Mouse (Mus musculus): ENCODE measurements at regions not wholly inside any gene's neighbourhood (a gene's known extent, or its start where the extent isn't known, plus 50 kb on each side); places are given as distances from the start of the nearest gene placed in this dataset.

DNA sequence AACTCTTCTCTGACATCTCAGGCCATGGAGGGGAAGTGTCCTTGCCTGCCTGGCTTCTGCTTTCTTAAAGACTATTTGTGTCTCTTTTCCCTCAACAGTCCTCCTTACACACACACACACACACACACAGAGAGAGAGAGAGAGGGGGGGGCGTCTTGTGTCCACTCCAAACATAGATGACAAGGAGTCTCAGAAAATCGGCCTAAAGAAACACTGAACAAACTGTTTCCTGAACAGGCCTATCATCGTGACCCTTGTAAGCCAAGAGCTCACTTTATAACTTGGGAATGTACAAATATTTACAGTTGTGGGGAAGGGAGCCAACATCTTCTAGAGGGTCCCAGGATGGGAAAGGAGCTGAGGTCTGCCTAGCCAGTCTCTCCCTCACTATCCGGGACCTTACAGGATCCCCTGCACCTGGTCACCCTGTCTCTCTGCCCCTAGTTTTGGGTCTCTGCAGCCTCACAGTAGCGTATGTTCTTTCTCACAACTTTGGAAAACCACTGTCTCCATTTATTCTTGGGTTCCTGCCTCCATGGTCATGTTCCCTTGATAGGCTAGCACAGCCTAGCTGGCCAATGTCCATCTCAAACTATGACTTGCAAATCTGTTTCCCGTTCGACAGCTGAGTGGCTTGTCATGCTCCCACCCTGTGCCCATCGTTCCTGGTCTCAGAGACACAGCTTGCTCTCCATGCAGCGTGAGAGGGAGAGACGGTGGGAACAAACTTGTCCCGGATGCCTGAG is 204.9 kb upstream of the Tle3 start:
- Histone ChIP-seq H3K4me3 (no peak overlapping the region), H3K27ac (no peak overlapping the region), H3K4me1 (peaks cover 50% of the 10 kb centered on the region), H3K36me3 (no peaks in the 10 kb centered on the region), H3K27me3 (ENCODE audit: low read depth, poor library complexity, severe bottlenecking) (peaks cover 43% of the 10 kb centered on the region), H3K9me3 (replicated peaks) (no peaks in the 10 kb centered on the region)
- 80% methylated on average over 11 of the region's 11 CpGs for WGBS
- DNase-seq (ENCODE audit: low spot score), result no peak

DNA sequence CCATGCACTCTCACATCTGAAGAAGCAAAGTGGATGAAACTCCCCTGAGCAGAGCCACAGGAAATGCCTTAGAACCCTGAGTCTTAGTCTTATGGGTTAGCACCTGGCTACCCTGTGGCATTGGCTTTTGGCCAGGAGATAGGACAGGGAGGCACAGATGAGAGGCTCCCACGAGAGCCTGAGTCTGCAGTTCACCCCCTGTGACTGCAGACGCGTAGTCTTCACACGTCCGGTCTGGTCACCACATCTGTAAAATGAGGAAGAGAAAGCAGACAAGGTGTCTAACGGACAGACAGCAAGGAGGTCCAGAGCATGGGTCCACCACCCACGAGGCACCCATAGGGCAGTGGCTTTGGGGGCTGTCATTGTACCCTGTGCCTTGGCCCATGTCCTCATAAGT is 203.2 kb upstream of the Tle3 start:
- H3K4me3 ChIP-seq, result no peak overlapping the region
- no peaks in the 10 kb centered on the region for H3K36me3 ChIP-seq
- peaks cover 34% of the 10 kb centered on the region for H3K4me1 ChIP-seq
- H3K27ac ChIP-seq, result no peak overlapping the region
- no peak for DNase-seq (ENCODE audit: low spot score)
- peaks cover 36% of the 10 kb centered on the region for H3K27me3 ChIP-seq (ENCODE audit: low read depth, poor library complexity, severe bottlenecking)
- 86% methylated on average over 7 of the region's 7 CpGs for WGBS
- no peaks in the 10 kb centered on the region for H3K9me3 ChIP-seq (replicated peaks)

DNA sequence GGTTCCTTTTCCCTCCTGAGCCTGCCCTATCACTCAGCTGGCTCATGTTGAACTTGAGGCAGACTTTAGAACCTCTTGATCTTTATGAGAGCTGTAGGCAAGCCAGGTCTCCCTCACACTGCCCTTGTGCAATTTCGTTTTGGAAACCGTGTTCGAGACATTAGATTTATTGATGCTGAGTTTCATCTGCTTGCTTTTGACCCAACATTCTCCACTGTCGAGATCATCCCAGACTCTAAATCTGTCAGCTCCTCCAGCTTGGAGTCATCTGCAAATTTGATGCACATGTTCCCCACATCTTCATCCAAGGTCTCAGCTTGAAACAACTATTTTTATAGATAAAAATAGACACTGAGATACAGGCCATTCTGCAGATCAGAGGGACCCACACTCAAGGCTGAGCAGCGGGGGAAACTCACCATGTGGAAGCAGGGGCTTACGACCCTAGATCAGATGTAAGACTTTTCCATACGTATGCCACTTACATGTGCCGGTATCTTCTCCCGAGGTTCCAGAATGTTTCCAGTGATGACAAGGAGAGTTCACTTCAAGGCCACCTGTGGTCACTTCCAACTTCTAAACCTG is 202.6 kb upstream of the Tle3 start:
- 75% methylated on average over 9 of the region's 9 CpGs for WGBS
- Histone ChIP-seq H3K9me3 (replicated peaks) (no peaks in the 10 kb centered on the region), H3K4me3 (no peak overlapping the region), H3K27me3 (ENCODE audit: low read depth, poor library complexity, severe bottlenecking) (peaks cover 39% of the 10 kb centered on the region), H3K27ac (no peak overlapping the region), H3K4me1 (peaks cover 27% of the 10 kb centered on the region), H3K36me3 (no peaks in the 10 kb centered on the region)
- no peak for DNase-seq (ENCODE audit: low spot score)

DNA sequence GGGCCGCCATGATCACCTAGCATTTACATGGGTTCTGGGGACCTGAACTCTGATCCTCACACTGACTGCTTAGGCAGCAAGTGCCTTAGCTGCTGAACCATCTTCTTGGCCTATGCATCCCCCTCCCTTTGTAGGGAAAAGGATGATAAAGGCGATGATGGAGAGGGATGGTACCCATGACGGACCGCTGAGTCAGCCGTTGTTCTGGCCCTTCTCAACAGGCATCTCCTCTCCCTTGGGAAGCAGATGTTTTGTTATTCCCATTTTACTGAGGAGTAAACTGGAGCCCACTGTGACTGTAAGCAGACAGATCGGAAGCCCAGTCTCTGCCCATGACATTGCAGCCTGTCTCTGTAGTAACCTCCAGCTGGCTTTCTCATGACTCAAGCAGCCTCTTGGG is 201.2 kb upstream of the Tle3 start:
- peaks cover 27% of the 10 kb centered on the region for H3K27me3 ChIP-seq (ENCODE audit: low read depth, poor library complexity, severe bottlenecking)
- H3K9me3 ChIP-seq (replicated peaks), result no peaks in the 10 kb centered on the region
- H3K27ac ChIP-seq, result no peak overlapping the region
- WGBS, result 97% methylated on average over 6 of the region's 6 CpGs
- H3K36me3 ChIP-seq, result no peaks in the 10 kb centered on the region
- no peak for DNase-seq (ENCODE audit: low spot score)
- H3K4me3 ChIP-seq, result no peak overlapping the region
- H3K4me1 ChIP-seq, result peaks cover 20% of the 10 kb centered on the region

DNA sequence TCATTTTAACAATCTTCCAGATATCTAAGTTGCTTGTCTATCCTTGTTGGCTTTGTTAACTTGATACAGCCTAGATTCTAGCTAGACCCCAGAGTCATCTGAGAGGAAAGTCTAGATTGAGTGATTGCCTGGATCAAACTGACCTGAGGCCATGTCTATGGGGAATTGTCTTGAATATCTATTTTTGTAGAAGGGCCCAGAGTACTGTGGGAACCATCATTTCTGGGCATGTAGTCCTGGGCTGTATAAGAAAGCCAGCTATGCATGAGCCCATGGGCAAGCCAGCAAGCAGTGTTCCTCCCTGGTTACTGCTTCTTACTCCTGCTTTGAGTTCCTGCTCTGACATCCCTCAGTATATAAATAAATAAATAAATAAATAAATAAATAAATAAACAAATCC is 199.7 kb upstream of the Tle3 start:
- DNase-seq (ENCODE audit: low spot score), result no peak
- no peaks in the 10 kb centered on the region for H3K9me3 ChIP-seq (replicated peaks)
- H3K36me3 ChIP-seq, result no peaks in the 10 kb centered on the region
- no peak overlapping the region for H3K4me3 ChIP-seq
- peaks cover 19% of the 10 kb centered on the region for H3K4me1 ChIP-seq
- no peak overlapping the region for H3K27ac ChIP-seq
- peaks cover 25% of the 10 kb centered on the region for H3K27me3 ChIP-seq (ENCODE audit: low read depth, poor library complexity, severe bottlenecking)

DNA sequence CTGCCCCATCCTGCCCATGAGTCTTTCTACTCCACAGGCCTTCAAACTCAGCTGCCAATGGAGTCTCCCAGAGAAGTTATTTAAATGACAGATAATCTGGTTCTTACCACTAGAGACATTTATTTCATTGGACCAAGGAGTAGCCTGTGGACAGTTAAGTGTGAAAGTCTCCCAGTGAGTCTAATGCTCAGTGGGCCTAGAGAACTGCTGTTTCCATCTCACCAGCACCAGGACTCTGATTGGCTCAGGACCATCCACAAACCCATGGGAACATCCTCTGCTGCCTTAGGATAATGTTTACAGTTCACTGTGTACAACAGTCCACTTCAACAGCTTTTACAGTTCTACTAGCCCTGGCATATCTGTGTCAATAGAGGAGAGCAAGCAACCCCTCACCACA is 198.6 kb upstream of the Tle3 start:
- Histone ChIP-seq H3K27me3 (ENCODE audit: low read depth, poor library complexity, severe bottlenecking) (peaks cover 21% of the 10 kb centered on the region), H3K4me1 (peaks cover 8% of the 10 kb centered on the region), H3K36me3 (no peaks in the 10 kb centered on the region), H3K4me3 (no peak overlapping the region), H3K9me3 (replicated peaks) (no peaks in the 10 kb centered on the region), H3K27ac (no peak overlapping the region)
- DNase-seq (ENCODE audit: low spot score), result no peak

DNA sequence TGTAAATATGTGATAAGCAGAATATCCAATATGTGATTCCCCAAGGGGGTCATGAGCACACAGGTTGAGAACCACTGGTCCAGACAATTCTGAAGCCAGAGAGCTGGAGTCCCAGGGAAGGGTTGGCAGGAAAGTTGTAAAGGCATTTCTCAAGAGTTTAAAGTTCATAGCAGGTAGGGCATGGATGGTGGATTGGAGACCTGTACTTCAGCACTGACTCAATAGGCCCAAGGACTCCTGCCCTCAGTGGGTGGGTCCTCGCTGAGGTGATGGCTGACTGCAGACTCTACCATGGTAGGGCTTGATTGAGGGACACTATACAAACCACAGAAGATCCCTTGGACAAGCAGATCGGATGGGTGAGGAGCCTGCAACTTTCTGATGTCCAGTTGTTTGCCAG is 196.8 kb upstream of the Tle3 start:
- H3K9me3 ChIP-seq (replicated peaks), result no peaks in the 10 kb centered on the region
- 96% methylated on average over 2 of the region's 2 CpGs for WGBS

DNA sequence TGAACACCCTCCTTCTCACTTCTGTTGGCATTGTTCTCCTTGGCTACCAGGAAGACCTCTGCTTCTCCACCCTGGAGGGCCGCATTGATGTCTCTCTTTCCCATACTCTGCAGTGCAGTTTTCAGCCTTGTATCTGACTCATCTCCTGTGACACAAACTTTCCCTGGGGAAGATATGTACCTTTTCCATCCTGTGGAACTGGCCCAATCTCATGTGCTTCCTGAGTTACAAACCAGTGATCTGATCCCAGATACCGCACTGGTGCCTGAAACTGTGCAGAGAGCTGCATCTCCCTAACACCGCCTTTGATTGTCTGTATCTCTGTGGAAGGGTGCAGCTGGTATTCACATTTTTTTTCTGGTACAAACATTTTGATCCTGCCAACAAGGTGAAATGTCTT is 195.3 kb upstream of the Tle3 start:
- no peak for DNase-seq (ENCODE audit: low spot score)
- Histone ChIP-seq H3K4me3 (no peak overlapping the region), H3K36me3 (no peaks in the 10 kb centered on the region), H3K4me1 (no peaks in the 10 kb centered on the region), H3K27ac (no peak overlapping the region), H3K27me3 (ENCODE audit: low read depth, poor library complexity, severe bottlenecking) (peaks cover 30% of the 10 kb centered on the region), H3K9me3 (replicated peaks) (no peaks in the 10 kb centered on the region)
- 90% methylated on average over 3 of the region's 3 CpGs for WGBS

More for the DNA sequence above, 196.8 kb upstream of the Tle3 start:
- no peak overlapping the region for H3K27ac ChIP-seq
- H3K36me3 ChIP-seq, result no peaks in the 10 kb centered on the region
- no peak overlapping the region for H3K4me3 ChIP-seq
- H3K4me1 ChIP-seq, result no peaks in the 10 kb centered on the region
- H3K27me3 ChIP-seq (ENCODE audit: low read depth, poor library complexity, severe bottlenecking), result peaks cover 29% of the 10 kb centered on the region
- no peak for DNase-seq (ENCODE audit: low spot score)

DNA sequence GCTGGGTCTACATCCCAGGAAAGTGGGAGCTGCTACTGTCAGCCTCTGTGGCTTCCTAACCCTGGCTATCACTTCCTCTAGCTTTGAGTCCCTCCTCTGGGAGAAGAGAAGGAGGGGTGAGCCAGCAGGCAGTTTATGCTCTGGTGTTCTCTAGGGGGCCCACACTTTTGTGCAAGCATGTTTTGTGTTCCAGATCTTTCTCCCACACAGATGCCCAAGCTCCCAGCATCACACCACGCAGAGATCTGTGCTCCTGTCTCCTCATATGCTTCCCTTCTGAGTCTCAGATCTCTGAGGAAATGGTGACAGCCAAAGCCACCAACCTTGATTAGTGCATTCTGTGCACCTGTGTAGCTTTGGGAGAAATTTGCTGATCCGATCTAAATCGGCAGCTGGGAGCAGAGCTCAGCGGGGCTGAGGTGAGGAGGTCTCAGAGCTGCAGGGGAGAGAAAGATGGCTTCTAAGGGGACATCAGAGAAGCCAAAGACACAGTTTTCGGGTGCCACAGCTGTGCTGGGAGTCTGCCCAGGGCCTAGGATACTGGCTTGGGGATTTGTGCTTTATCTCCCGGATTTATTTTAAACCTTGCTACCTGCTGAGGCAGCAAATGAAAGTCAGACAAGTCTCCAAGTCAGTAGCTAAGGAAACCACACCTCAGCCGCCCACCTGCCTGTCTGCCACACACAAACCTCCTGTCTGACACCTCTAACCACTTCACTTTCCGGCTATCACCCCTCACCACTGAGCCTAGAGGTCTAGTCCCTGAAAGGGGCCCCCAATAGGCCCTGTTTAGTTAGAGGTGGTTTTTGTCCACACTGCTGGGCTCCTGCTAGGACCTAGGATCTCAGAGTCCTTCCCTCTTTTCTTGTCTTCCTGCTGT is 185.4 kb upstream of the Tle3 start:
- H3K4me3 ChIP-seq, result no peak overlapping the region
- no peaks in the 10 kb centered on the region for H3K9me3 ChIP-seq (replicated peaks)
- no peaks in the 10 kb centered on the region for H3K36me3 ChIP-seq
- no peak for DNase-seq (ENCODE audit: low spot score)
- WGBS, result 79% methylated on average over 8 of the region's 8 CpGs
- H3K27ac ChIP-seq, result no peak overlapping the region
- peaks cover 12% of the 10 kb centered on the region; the same call in 1 of the 2 replicates for H3K27me3 ChIP-seq (ENCODE audit: low read depth, poor library complexity, severe bottlenecking)
- H3K4me1 ChIP-seq, result 0 out of 2 replicates have a peak, but pooled peaks cover 4% of the 10 kb centered on the region

DNA sequence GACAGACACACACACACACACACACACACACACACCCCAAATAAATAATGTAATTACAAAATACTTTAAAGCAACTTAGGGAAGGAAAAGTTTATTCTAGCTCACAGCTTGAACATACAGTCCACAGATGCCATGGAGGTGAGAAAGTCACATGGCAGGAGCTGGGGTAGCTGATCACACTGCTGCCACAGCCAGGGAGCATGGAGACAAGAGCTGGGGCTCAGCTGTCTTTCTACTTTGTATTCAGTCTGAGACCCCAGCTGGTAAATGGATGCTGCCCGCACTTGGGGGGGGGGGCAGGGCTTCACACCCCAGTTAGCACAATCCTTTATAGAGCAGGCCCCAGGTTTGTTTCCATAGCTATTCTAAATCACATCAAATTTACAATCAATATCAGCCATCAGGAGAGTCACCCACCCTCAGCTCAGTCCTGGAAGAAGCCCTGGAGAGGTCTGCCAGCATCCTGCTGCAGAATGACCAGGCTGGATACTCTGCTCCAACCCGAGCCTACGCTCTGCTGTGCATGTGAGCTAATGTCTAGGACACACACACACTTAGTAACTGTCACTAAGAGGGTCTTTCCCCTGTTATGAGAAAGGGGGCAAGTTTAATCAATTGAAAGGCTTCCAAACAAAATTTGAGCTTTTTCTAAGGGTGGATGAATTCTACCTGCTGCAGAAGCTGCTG is 184.3 kb upstream of the Tle3 start:
- Histone ChIP-seq H3K27me3 (ENCODE audit: low read depth, poor library complexity, severe bottlenecking) (peaks cover 12% of the 10 kb centered on the region; the same call in 1 of the 2 replicates), H3K4me3 (no peak overlapping the region), H3K27ac (no peak overlapping the region), H3K36me3 (no peaks in the 10 kb centered on the region), H3K9me3 (replicated peaks) (no peaks in the 10 kb centered on the region), H3K4me1 (0 out of 2 replicates have a peak, but pooled peaks cover 4% of the 10 kb centered on the region)
- WGBS, result 85% methylated on average over 3 of the region's 3 CpGs
- no peak for DNase-seq (ENCODE audit: low spot score)

DNA sequence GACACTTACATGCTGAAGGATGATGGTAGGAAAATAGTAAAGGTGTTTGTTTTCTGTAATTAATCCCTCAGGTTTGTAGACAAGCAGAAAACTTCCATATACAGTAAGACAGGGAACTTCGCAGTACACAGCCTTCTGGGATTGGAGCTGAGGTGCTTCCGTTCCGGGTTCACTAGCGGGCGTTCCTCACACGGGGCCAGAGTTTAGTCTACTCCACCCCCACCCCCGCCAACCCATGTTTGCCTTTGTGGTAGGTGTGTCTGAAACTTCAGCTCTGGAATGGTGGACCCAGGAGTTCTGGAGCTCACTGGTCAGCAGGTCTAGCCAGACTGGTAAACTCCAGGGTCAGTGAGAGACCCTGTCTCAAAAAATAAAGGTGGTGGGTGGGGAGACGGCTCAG is 182.9 kb upstream of the Tle3 start:
- H3K36me3 ChIP-seq, result no peaks in the 10 kb centered on the region
- H3K27ac ChIP-seq, result no peak overlapping the region
- peaks cover 17% of the 10 kb centered on the region; the same call in 1 of the 2 replicates for H3K27me3 ChIP-seq (ENCODE audit: low read depth, poor library complexity, severe bottlenecking)
- H3K4me3 ChIP-seq, result no peak overlapping the region
- 0 out of 2 replicates have a peak, but pooled peaks cover 6% of the 10 kb centered on the region for H3K4me1 ChIP-seq
- no peak for DNase-seq (ENCODE audit: low spot score)
- H3K9me3 ChIP-seq (replicated peaks), result no peaks in the 10 kb centered on the region
- 92% methylated on average over 8 of the region's 8 CpGs for WGBS

DNA sequence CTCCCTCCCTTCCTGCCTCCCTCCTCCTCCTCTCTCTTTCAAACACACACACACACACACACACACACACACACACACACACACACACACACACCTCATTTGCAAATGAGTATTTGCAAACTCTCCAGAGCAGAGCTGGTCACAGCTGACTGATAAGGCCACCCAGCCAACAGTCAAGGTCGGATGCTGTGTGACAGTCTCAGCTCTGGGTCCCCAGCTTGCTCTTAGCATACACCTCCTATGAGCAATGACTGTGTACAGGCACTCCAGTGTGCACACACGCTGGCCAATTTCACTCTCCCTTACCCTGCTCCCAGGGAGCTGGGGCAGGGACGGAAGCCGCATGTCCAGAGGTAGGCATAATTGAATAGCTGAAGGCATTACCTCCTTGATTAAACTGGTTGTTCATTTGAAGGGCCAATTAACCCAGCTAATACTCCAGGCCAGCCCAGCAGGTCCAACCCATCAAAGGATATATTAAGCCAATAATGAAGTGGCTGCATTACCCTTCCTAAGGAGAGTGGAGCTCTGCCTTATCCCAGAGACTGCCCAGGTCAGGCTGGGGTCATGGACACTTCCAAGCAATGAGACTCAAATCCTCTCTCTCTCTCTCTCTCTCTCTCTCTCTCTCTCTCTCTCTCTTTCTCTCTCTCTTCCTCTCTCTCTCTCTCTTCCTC is 173.0 kb upstream of the Tle3 start:
- H3K4me3 ChIP-seq, result no peak overlapping the region
- WGBS, result 33% methylated on average over 4 of the region's 4 CpGs
- peaks cover 26% of the 10 kb centered on the region for H3K27me3 ChIP-seq (ENCODE audit: low read depth, poor library complexity, severe bottlenecking)
- no peak for DNase-seq (ENCODE audit: low spot score)
- no peaks in the 10 kb centered on the region for H3K9me3 ChIP-seq (replicated peaks)
- H3K4me1 ChIP-seq, result peaks cover 46% of the 10 kb centered on the region
- H3K27ac ChIP-seq, result no peak overlapping the region
- no peaks in the 10 kb centered on the region for H3K36me3 ChIP-seq
